Mouse (Mus musculus): ENCODE measurements around the gene Ctnna2. TPM values are rescaled to one million over a fixed set of nuclear protein-coding genes. Genes with fewer than 3 reads are reported as not detected.
A peak's percentile ranks its signal among the peaks of the same experiment; 100 is the strongest.

Ctnna2 gene
- polyA plus RNA-seq, 1 experiment from 2014 or later: 9.6 TPM

GRCm38 (mm10) chr6:77209183-77209582, 770.3 kb downstream of the Ctnna2 start:
- peak; percentile 46 for DNase-seq (ENCODE audit: low spot score)
- 48% methylated on average over 1 of the region's 1 CpGs for WGBS
- H3K9me3 ChIP-seq (ENCODE audit: control insufficient read depth, low read length): no peaks in the 10 kb centered on the region
- ATAC-seq (ENCODE audit: low read depth): no peak
- H3K27ac ChIP-seq (replicated peaks; ENCODE audit: low read depth, low read length): no peak overlapping the region
- H3K4me3 ChIP-seq (ENCODE audit: low read depth, low read length): no peak overlapping the region
- no peaks in the 10 kb centered on the region for H3K27me3 ChIP-seq (replicated peaks; ENCODE audit: control insufficient read depth, insufficient read depth, low read length)
- no peak overlapping the region for H3K4me2 ChIP-seq (ENCODE audit: low read depth, low read length)
- H3K4me1 ChIP-seq (ENCODE audit: control insufficient read depth, insufficient read depth, low read length): no peaks in the 10 kb centered on the region
- no peak overlapping the region for H3K9ac ChIP-seq (ENCODE audit: low read depth, low read length)
- H3K36me3 ChIP-seq (ENCODE audit: control insufficient read depth, insufficient read depth, low read length): no peaks in the 10 kb centered on the region

GRCm38 (mm10) chr6:77199375-77199774, 780.1 kb downstream of the Ctnna2 start:
- Histone ChIP-seq H3K27ac (replicated peaks; ENCODE audit: low read depth, low read length) (no peak overlapping the region), H3K27me3 (replicated peaks; ENCODE audit: control insufficient read depth, insufficient read depth, low read length) (no peaks in the 10 kb centered on the region), H3K36me3 (ENCODE audit: control insufficient read depth, insufficient read depth, low read length) (no peaks in the 10 kb centered on the region), H3K4me3 (ENCODE audit: low read depth, low read length) (no peak overlapping the region), H3K4me1 (ENCODE audit: control insufficient read depth, insufficient read depth, low read length) (no peaks in the 10 kb centered on the region), H3K9me3 (ENCODE audit: control insufficient read depth, low read length) (no peaks in the 10 kb centered on the region), H3K4me2 (ENCODE audit: low read depth, low read length) (no peak overlapping the region), H3K9ac (ENCODE audit: low read depth, low read length) (no peak overlapping the region)
- 67% methylated on average over 2 of the region's 2 CpGs for WGBS
- DNase-seq (ENCODE audit: low spot score): no peak
- ATAC-seq (ENCODE audit: low read depth): no peak

GRCm38 (mm10) chr6:77196650-77197049, 782.8 kb downstream of the Ctnna2 start:
- H3K4me2 ChIP-seq (ENCODE audit: low read depth, low read length): no peak overlapping the region
- no peak overlapping the region for H3K9ac ChIP-seq (ENCODE audit: low read depth, low read length)
- DNase-seq (ENCODE audit: low spot score) (peak; percentile 14), ATAC-seq (ENCODE audit: low read depth) (no peak)
- no peaks in the 10 kb centered on the region for H3K36me3 ChIP-seq (ENCODE audit: control insufficient read depth, insufficient read depth, low read length)
- H3K4me1 ChIP-seq (ENCODE audit: control insufficient read depth, insufficient read depth, low read length): no peaks in the 10 kb centered on the region
- H3K9me3 ChIP-seq (ENCODE audit: control insufficient read depth, low read length): no peaks in the 10 kb centered on the region
- 80% methylated on average over 3 of the region's 3 CpGs for WGBS
- H3K27ac ChIP-seq (replicated peaks; ENCODE audit: low read depth, low read length): no peak overlapping the region
- H3K4me3 ChIP-seq (ENCODE audit: low read depth, low read length): no peak overlapping the region
- H3K27me3 ChIP-seq (replicated peaks; ENCODE audit: control insufficient read depth, insufficient read depth, low read length): no peaks in the 10 kb centered on the region

- Histone ChIP-seq H3K4me2 (ENCODE audit: low read depth, low read length) (no peak overlapping the region), H3K36me3 (ENCODE audit: control insufficient read depth, insufficient read depth, low read length) (no peaks in the 10 kb centered on the region), H3K27me3 (replicated peaks; ENCODE audit: control insufficient read depth, insufficient read depth, low read length) (no peaks in the 10 kb centered on the region), H3K4me1 (ENCODE audit: control insufficient read depth, insufficient read depth, low read length) (no peaks in the 10 kb centered on the region), H3K9me3 (ENCODE audit: control insufficient read depth, low read length) (no peaks in the 10 kb centered on the region), H3K4me3 (ENCODE audit: low read depth, low read length) (no peak overlapping the region), H3K9ac (ENCODE audit: low read depth, low read length) (no peak overlapping the region), H3K27ac (replicated peaks; ENCODE audit: low read depth, low read length) (no peak overlapping the region)
- DNase-seq (ENCODE audit: low spot score) (no peak), ATAC-seq (ENCODE audit: low read depth) (no peak)
- 70% methylated on average over 4 of the region's 4 CpGs for WGBS
Measured at GRCm38 (mm10) chr6:77191635-77192034, 787.9 kb downstream of the Ctnna2 start.

GRCm38 (mm10) chr6:77188628-77189027, 790.9 kb downstream of the Ctnna2 start:
- no peaks in the 10 kb centered on the region for H3K27me3 ChIP-seq (replicated peaks; ENCODE audit: control insufficient read depth, insufficient read depth, low read length)
- no peak overlapping the region for H3K9ac ChIP-seq (ENCODE audit: low read depth, low read length)
- H3K4me1 ChIP-seq (ENCODE audit: control insufficient read depth, insufficient read depth, low read length): no peaks in the 10 kb centered on the region
- DNase-seq (ENCODE audit: low spot score) (no peak), ATAC-seq (ENCODE audit: low read depth) (peak; percentile 37; the same call in 1 of the 2 replicates)
- no peak overlapping the region for H3K27ac ChIP-seq (replicated peaks; ENCODE audit: low read depth, low read length)
- H3K4me2 ChIP-seq (ENCODE audit: low read depth, low read length): no peak overlapping the region
- no peak overlapping the region for H3K4me3 ChIP-seq (ENCODE audit: low read depth, low read length)
- 73% methylated on average over 2 of the region's 2 CpGs for WGBS
- no peaks in the 10 kb centered on the region for H3K36me3 ChIP-seq (ENCODE audit: control insufficient read depth, insufficient read depth, low read length)
- no peaks in the 10 kb centered on the region for H3K9me3 ChIP-seq (ENCODE audit: control insufficient read depth, low read length)

GRCm38 (mm10) chr6:77185751-77186150, 793.7 kb downstream of the Ctnna2 start:
- Histone ChIP-seq H3K9me3 (ENCODE audit: control insufficient read depth, low read length) (no peaks in the 10 kb centered on the region), H3K27me3 (replicated peaks; ENCODE audit: control insufficient read depth, insufficient read depth, low read length) (no peaks in the 10 kb centered on the region), H3K27ac (replicated peaks; ENCODE audit: low read depth, low read length) (no peak overlapping the region), H3K36me3 (ENCODE audit: control insufficient read depth, insufficient read depth, low read length) (no peaks in the 10 kb centered on the region), H3K4me1 (ENCODE audit: control insufficient read depth, insufficient read depth, low read length) (no peaks in the 10 kb centered on the region), H3K9ac (ENCODE audit: low read depth, low read length) (no peak overlapping the region), H3K4me3 (ENCODE audit: low read depth, low read length) (no peak overlapping the region), H3K4me2 (ENCODE audit: low read depth, low read length) (no peak overlapping the region)
- no peak for ATAC-seq (ENCODE audit: low read depth)
- 83% methylated on average over 4 of the region's 4 CpGs for WGBS
- DNase-seq (ENCODE audit: low spot score): no peak

- H3K9me3 ChIP-seq (ENCODE audit: control insufficient read depth, low read length): no peaks in the 10 kb centered on the region
- H3K4me3 ChIP-seq (ENCODE audit: low read depth, low read length): no peak overlapping the region
- no peak overlapping the region for H3K9ac ChIP-seq (ENCODE audit: low read depth, low read length)
- peak; percentile 7 for DNase-seq (ENCODE audit: low spot score)
- no peaks in the 10 kb centered on the region for H3K36me3 ChIP-seq (ENCODE audit: control insufficient read depth, insufficient read depth, low read length)
- H3K4me1 ChIP-seq (ENCODE audit: control insufficient read depth, insufficient read depth, low read length): no peaks in the 10 kb centered on the region
- no peak overlapping the region for H3K27ac ChIP-seq (replicated peaks; ENCODE audit: low read depth, low read length)
- WGBS: 56% methylated on average over 2 of the region's 2 CpGs
- ATAC-seq (ENCODE audit: low read depth): no peak
- H3K27me3 ChIP-seq (replicated peaks; ENCODE audit: control insufficient read depth, insufficient read depth, low read length): no peaks in the 10 kb centered on the region
- H3K4me2 ChIP-seq (ENCODE audit: low read depth, low read length): no peak overlapping the region
Measured at GRCm38 (mm10) chr6:77184896-77185295, 794.6 kb downstream of the Ctnna2 start.

GRCm38 (mm10) chr6:77175764-77176163, 803.7 kb downstream of the Ctnna2 start:
- H3K4me1 ChIP-seq (ENCODE audit: control insufficient read depth, insufficient read depth, low read length): no peaks in the 10 kb centered on the region
- no peaks in the 10 kb centered on the region for H3K9me3 ChIP-seq (ENCODE audit: control insufficient read depth, low read length)
- WGBS: 25% methylated on average over 4 of the region's 4 CpGs

GRCm38 (mm10) chr6:77157028-77157427, 822.5 kb downstream of the Ctnna2 start:
- H3K9me3 ChIP-seq (ENCODE audit: control insufficient read depth, low read length): no peaks in the 10 kb centered on the region
- H3K27me3 ChIP-seq (replicated peaks; ENCODE audit: control insufficient read depth, insufficient read depth, low read length): no peaks in the 10 kb centered on the region
- H3K4me3 ChIP-seq (ENCODE audit: low read depth, low read length): no peak overlapping the region
- H3K27ac ChIP-seq (replicated peaks; ENCODE audit: low read depth, low read length): no peak overlapping the region
- H3K4me2 ChIP-seq (ENCODE audit: low read depth, low read length): no peak overlapping the region
- no peaks in the 10 kb centered on the region for H3K36me3 ChIP-seq (ENCODE audit: control insufficient read depth, insufficient read depth, low read length)
- DNase-seq (ENCODE audit: low spot score) (no peak), ATAC-seq (ENCODE audit: low read depth) (no peak)
- no peaks in the 10 kb centered on the region for H3K4me1 ChIP-seq (ENCODE audit: control insufficient read depth, insufficient read depth, low read length)
- no peak overlapping the region for H3K9ac ChIP-seq (ENCODE audit: low read depth, low read length)
- 73% methylated on average over 5 of the region's 5 CpGs for WGBS

More at GRCm38 (mm10) chr6:77175764-77176163, 803.7 kb downstream of the Ctnna2 start:
- peak; percentile 35 for DNase-seq (ENCODE audit: low spot score)
- Histone ChIP-seq H3K4me2 (ENCODE audit: low read depth, low read length) (no peak overlapping the region), H3K4me3 (ENCODE audit: low read depth, low read length) (no peak overlapping the region), H3K9ac (ENCODE audit: low read depth, low read length) (no peak overlapping the region), H3K27ac (replicated peaks; ENCODE audit: low read depth, low read length) (no peak overlapping the region), H3K27me3 (replicated peaks; ENCODE audit: control insufficient read depth, insufficient read depth, low read length) (no peaks in the 10 kb centered on the region), H3K36me3 (ENCODE audit: control insufficient read depth, insufficient read depth, low read length) (no peaks in the 10 kb centered on the region)
- no peak for ATAC-seq (ENCODE audit: low read depth)

All from embryonic facial prominence, embryonic 14.5 days (tissue).